Mouse (Mus musculus) ES-Bruce4 (cell line): ENCODE data around the gene Mtor.

Source experiments
- CTCF ChIP-seq: IDR thresholded peaks from one replicate; pipeline ENCODE4 v1.8.1; 2011; ENCODE audit warnings: low read depth, low read length
- EP300 ChIP-seq: IDR thresholded peaks from 2 replicates; pipeline ENCODE4 v1.6.1; 2011; ENCODE audit warnings: low read depth, low read length; ENCODE audit not compliant: insufficient read depth
- POLR2A ChIP-seq: IDR thresholded peaks from one replicate; pipeline ENCODE4 v1.8.1; 2011; ENCODE audit warnings: low read length; ENCODE audit not compliant: insufficient read depth

DNA sequence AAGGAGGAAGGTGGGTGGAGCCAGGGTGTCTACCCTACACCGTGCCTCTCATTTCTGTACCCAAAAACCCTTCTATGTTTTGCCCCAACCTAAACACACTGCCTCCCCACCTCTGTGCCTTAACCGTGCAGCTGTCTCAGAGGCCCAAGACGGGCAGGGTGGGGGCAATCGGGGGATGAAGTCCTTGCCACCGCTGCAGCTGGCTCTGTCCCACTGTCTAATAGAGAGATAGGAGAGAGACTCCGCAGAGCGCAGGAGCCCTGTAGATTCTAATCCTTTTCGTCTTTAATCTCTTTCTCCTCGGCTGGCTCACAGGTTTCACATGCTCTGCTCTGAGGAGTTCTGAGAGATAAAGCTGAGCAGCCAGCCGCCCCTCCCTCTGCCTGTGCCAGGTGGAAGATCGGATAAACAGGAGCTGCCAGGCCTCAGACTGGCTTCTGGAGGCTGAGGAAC is 31.3 kb upstream of the Mtor start:
- no peak for TF ChIP-seq POLR2A
- TF ChIP-seq CTCF = no peak
- TF ChIP-seq EP300 = no peak
